ENCODE assay signal across 7 mouse cellular contexts in genomic region chr19:18631161-18631643, GRCm38 (mm10). TPM values are rescaled to one million over a fixed set of nuclear protein-coding genes. Genes with fewer than 3 reads are reported as not detected.
A peak's percentile ranks its signal among the peaks of the same experiment; 100 is the strongest.
DNase-seq lines count a peak whose midpoint lies in the region; ATAC-seq lines count a peak whose summit lies in the region.

No protein-coding gene starts in this region.

- peak overlapping the region; percentile 92 for H3K4me2 ChIP-seq in embryonic facial prominence, embryonic 11.5 days (ENCODE audit: low read depth, low read length)
- peak overlapping the region; percentile 69 for H3K4me2 ChIP-seq in limb, embryonic 15.5 days
- peak overlapping the region; percentile 97 for H3K4me2 ChIP-seq in midbrain, embryonic 14.5 days (ENCODE audit: low read length)

- ATAC-seq in activated CD4-positive, CD25-positive, alpha-beta regulatory T cell, adult 4 months = peak; percentile 24
- ATAC-seq in embryonic facial prominence, embryonic 11.5 days (replicated peaks; ENCODE audit: insufficient number of reproducible peaks, low FRiP score, low TSS enrichment, low read depth) = peak; percentile 60; the same call in 1 of the 2 replicates
- peak; percentile 72 for ATAC-seq in limb, embryonic 15.5 days (ENCODE audit: insufficient number of reproducible peaks, low FRiP score, low TSS enrichment, low read depth)
- ATAC-seq in midbrain, embryonic 14.5 days (ENCODE audit: low FRiP score, low TSS enrichment) = peak; percentile 56; the same call in 1 of the 2 replicates

- peak overlapping the region; percentile 74 for H3K4me3 ChIP-seq in embryonic facial prominence, embryonic 11.5 days (ENCODE audit: low read depth, low read length)
- H3K4me3 ChIP-seq in limb, embryonic 15.5 days = peak overlapping the region; percentile 91
- H3K4me3 ChIP-seq in midbrain, embryonic 14.5 days (replicated peaks; ENCODE audit: low read depth, low read length) = peak overlapping the region; percentile 80

- H3K36me3 ChIP-seq in embryonic facial prominence, embryonic 11.5 days (replicated peaks; ENCODE audit: control insufficient read depth, insufficient read depth, low read depth, low read length) = no peaks in the 10 kb centered on the region; the same call in 1 of the 2 replicates
- H3K36me3 ChIP-seq in limb, embryonic 15.5 days = no peaks in the 10 kb centered on the region
- no peaks in the 10 kb centered on the region for H3K36me3 ChIP-seq in midbrain, embryonic 14.5 days (ENCODE audit: control insufficient read depth, insufficient read depth, low read length)

- no peaks in the 10 kb centered on the region for H3K4me1 ChIP-seq in embryonic facial prominence, embryonic 11.5 days (ENCODE audit: control insufficient read depth, insufficient read depth, low read length)
- H3K4me1 ChIP-seq in limb, embryonic 15.5 days = peaks cover 16% of the 10 kb centered on the region; the same call in 1 of the 2 replicates
- peaks cover 5% of the 10 kb centered on the region; the same call in 1 of the 2 replicates for H3K4me1 ChIP-seq in midbrain, embryonic 14.5 days (ENCODE audit: control insufficient read depth, insufficient read depth, low read length)

- WGBS in embryonic facial prominence, embryonic 11.5 days = 0% methylated on average over 40 of the region's 40 CpGs
- under 1% methylated on average over 40 of the region's 40 CpGs for WGBS in limb, embryonic 15.5 days
- WGBS in midbrain, embryonic 14.5 days = 0% methylated on average over 40 of the region's 40 CpGs

- no peaks in the 10 kb centered on the region for H3K9me3 ChIP-seq in embryonic facial prominence, embryonic 11.5 days (replicated peaks; ENCODE audit: control insufficient read depth, low read length)
- H3K9me3 ChIP-seq in limb, embryonic 15.5 days = no peaks in the 10 kb centered on the region
- no peaks in the 10 kb centered on the region for H3K9me3 ChIP-seq in midbrain, embryonic 14.5 days (ENCODE audit: control insufficient read depth, low read length)

- H3K9ac ChIP-seq in embryonic facial prominence, embryonic 11.5 days (replicated peaks; ENCODE audit: low read length) = peak overlapping the region; percentile 73
- peak overlapping the region; percentile 74 for H3K9ac ChIP-seq in limb, embryonic 15.5 days
- peak overlapping the region; percentile 50 for H3K9ac ChIP-seq in midbrain, embryonic 14.5 days (replicated peaks; ENCODE audit: low read length)

- no peaks in the 10 kb centered on the region for H3K27me3 ChIP-seq in embryonic facial prominence, embryonic 11.5 days (ENCODE audit: control insufficient read depth, insufficient read depth, low read length)
- H3K27me3 ChIP-seq in limb, embryonic 15.5 days = no peaks in the 10 kb centered on the region
- no peaks in the 10 kb centered on the region; the same call in 1 of the 2 replicates for H3K27me3 ChIP-seq in midbrain, embryonic 14.5 days (ENCODE audit: control insufficient read depth, insufficient read depth, low read length)

- peak overlapping the region; percentile 65 for H3K27ac ChIP-seq in embryonic facial prominence, embryonic 11.5 days (replicated peaks; ENCODE audit: low read depth, low read length)
- peak overlapping the region; percentile 91 for H3K27ac ChIP-seq in limb, embryonic 15.5 days
- H3K27ac ChIP-seq in midbrain, embryonic 14.5 days (replicated peaks; ENCODE audit: low read depth, low read length) = peak overlapping the region; percentile 39

- DNase-seq in embryonic facial prominence, embryonic 11.5 days (ENCODE audit: low spot score) = peak; percentile 54
- peak; percentile 68 for DNase-seq in heart, adult 8-10 months (ENCODE audit: low spot score)
- peak; percentile 76 for DNase-seq in kidney, adult 18-20 months
- DNase-seq in midbrain, embryonic 14.5 days = peak; percentile 65
- peak; percentile 69 to 86 for DNase-seq in spleen, postnatal 4 days (ENCODE audit: low spot score in 2 of 2)

RNA-seq across cellular contexts. Expression of gene Ostf1, which starts 0.4 kb away (rescaled TPM):
- polyA plus RNA-seq in activated CD4-positive, CD25-positive, alpha-beta regulatory T cell, adult 4 months (2017; shearing (Covaris generic)) = 100 to 1,000 TPM; 142 to 143 TPM
- 40.9 and 49.8 TPM in 2 replicates for polyA plus RNA-seq in embryonic facial prominence, embryonic 11.5 days (2014; fragmentation: Nextera tagmentation; extraction: Ambion mirVana)
- 10 to 100 TPM; 30.6 to 37.0 (median 33.3) TPM for total RNA-seq in heart, adult 8-10 months (2022)
- 154 and 163 TPM in 2 replicates for polyA plus RNA-seq in limb, embryonic 15.5 days (2015; fragmentation: Nextera tagmentation; extraction: Ambion mirVana)
- polyA plus RNA-seq in midbrain, embryonic 14.5 days (2014; fragmentation: Nextera tagmentation; extraction: Ambion mirVana) = 28.5 and 40.7 TPM in 2 replicates

RNA-seq across cellular contexts. Expression of gene Nmrk1, which starts 0.5 kb away (rescaled TPM):
- polyA plus RNA-seq in activated CD4-positive, CD25-positive, alpha-beta regulatory T cell, adult 4 months (2017; shearing (Covaris generic)) = 1 to 10 TPM; 6.0 to 7.3 TPM
- 5.1 and 8.0 TPM in 2 replicates for polyA plus RNA-seq in embryonic facial prominence, embryonic 11.5 days (2014; fragmentation: Nextera tagmentation; extraction: Ambion mirVana)
- total RNA-seq in heart, adult 8-10 months (2022) = 1 to 10 TPM; 2.7 to 4.6 (median 3.7) TPM
- polyA plus RNA-seq in limb, embryonic 15.5 days (2015; fragmentation: Nextera tagmentation; extraction: Ambion mirVana) = 18.6 and 19.1 TPM in 2 replicates
- polyA plus RNA-seq in midbrain, embryonic 14.5 days (2014; fragmentation: Nextera tagmentation; extraction: Ambion mirVana) = 4.8 and 6.9 TPM in 2 replicates

RNA-seq across cellular contexts. Expression of gene Carnmt1, which starts 39.4 kb away (rescaled TPM):
- polyA plus RNA-seq in activated CD4-positive, CD25-positive, alpha-beta regulatory T cell, adult 4 months (2017; shearing (Covaris generic)) = 1 to 10 TPM; 2.7 to 4.3 TPM
- 36.4 and 37.1 TPM in 2 replicates for polyA plus RNA-seq in embryonic facial prominence, embryonic 11.5 days (2014; fragmentation: Nextera tagmentation; extraction: Ambion mirVana)
- total RNA-seq in heart, adult 8-10 months (2022) = 10 to 100 TPM; 32.4 to 40.6 (median 35.7) TPM
- polyA plus RNA-seq in limb, embryonic 15.5 days (2015; fragmentation: Nextera tagmentation; extraction: Ambion mirVana) = 21.5 and 35.0 TPM in 2 replicates
- 18.0 and 18.4 TPM in 2 replicates for polyA plus RNA-seq in midbrain, embryonic 14.5 days (2014; fragmentation: Nextera tagmentation; extraction: Ambion mirVana)

Comparison
In these comparisons a context has a peak if more than half of its experiments do, and no peak if none do; other contexts are left out.
1. Peak in every context shown above with its lines: DNase-seq, ATAC-seq, H3K4me3 ChIP-seq and H3K27ac ChIP-seq.
2. H3K27ac ChIP-seq: peak in every context shown above with its lines; median percentile 91 in limb, embryonic 15.5 days; 65 in embryonic facial prominence, embryonic 11.5 days; 39 in midbrain, embryonic 14.5 days.